Comparison of ENCODE assay signal across 9 mouse cellular contexts in the genomic region with DNA sequence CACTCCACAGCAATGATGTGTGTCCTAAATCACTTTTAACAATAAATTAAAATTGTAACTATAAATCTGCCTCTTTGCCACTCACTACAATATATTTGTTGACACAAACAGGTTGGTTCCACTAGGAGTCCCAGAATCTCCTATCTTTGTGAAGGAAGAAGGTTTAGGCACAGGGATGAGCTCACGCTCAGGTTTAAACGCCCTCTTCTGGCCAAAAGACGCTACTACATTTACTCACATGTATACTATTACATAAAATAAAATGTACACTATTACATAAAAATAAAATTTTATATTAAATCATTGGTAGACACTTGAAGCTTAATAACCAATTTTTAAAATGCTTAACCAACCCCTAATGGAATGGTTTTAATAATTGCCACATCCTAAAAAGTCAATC.
DNase-seq lines count a peak whose midpoint lies in the region; ATAC-seq and TF ChIP-seq lines count a peak whose summit lies in the region.
"Had no signal": no experiment of that assay in that cellular context is flagged by ENCODE, and none has a peak within 500 bp of the region (broad histone marks: within the 10 kb centered on the region; RNA-seq: fewer than 3 reads in every experiment).

No protein-coding gene starts in this region.

- H3K4me3 ChIP-seq in kidney, adult 2 months (ENCODE audit: insufficient read depth, low read depth, low read length): no peak overlapping the region
- H3K4me3 ChIP-seq: stomach, embryonic 15.5 days had no signal

- no peaks in the 10 kb centered on the region for H3K27me3 ChIP-seq in kidney, adult 2 months (replicated peaks; ENCODE audit: control insufficient read depth, insufficient read depth, low read length)
- H3K27me3 ChIP-seq: stomach, embryonic 15.5 days had no signal

- no peaks in the 10 kb centered on the region for H3K36me3 ChIP-seq in kidney, adult 2 months (ENCODE audit: control insufficient read depth, insufficient read depth, low read length)
- H3K36me3 ChIP-seq: stomach, embryonic 15.5 days had no signal

- ATAC-seq in CD4-positive, CD25-positive, alpha-beta regulatory T cell, adult 4 months: peak; percentile 63
- peak; percentile 65 for ATAC-seq in granulocyte monocyte progenitor cell, adult 5-6 weeks (replicated peaks; ENCODE audit: poor library complexity, severe bottlenecking)

- peak; percentile 34; the same call in 1 of the 2 replicates for TF ChIP-seq CTCF in kidney, adult 2 months (conservative IDR thresholded peaks at IDR 0.05; ENCODE audit: insufficient read depth, insufficient read length, low read depth, low read length)

- intact Hi-C loops in heart, postnatal 25 days (cut with DNase I): loop anchor here (2.0 kb wide), 1 partner anchor 133 kb away; no protein-coding TSS in a partner anchor

- no peak for TF ChIP-seq POLR2A in kidney, adult 2 months (IDR thresholded peaks at IDR 0.05; ENCODE audit: low read depth, low read length)

- no peak overlapping the region for H3K27ac ChIP-seq in kidney, adult 2 months (ENCODE audit: insufficient read depth, low read depth, low read length)
- H3K27ac ChIP-seq: stomach, embryonic 15.5 days had no signal

- WGBS in kidney, adult 2 months: 14% methylated on average over 3 of the region's 3 CpGs

- H3K4me1 ChIP-seq in kidney, adult 2 months (ENCODE audit: control insufficient read depth, insufficient read depth, low read length): no peaks in the 10 kb centered on the region
- H3K4me1 ChIP-seq: stomach, embryonic 15.5 days had no signal

- DNase-seq in kidney, adult 2 months: peak; percentile 36
- DNase-seq in kidney, postnatal 4 days: no peak
- peak; percentile 40 for DNase-seq in 416B (ENCODE audit: low read depth)
- DNase-seq in testis, postnatal 14 days (ENCODE audit: low spot score): no peak
- DNase-seq in heart, postnatal 25 days (ENCODE audit: low spot score): no peak
- DNase-seq in frontal cortex, postnatal 14 days (ENCODE audit: low spot score in 2 of 2): no peak

Comparison
In these comparisons a context has a peak if more than half of its experiments do, and no peak if none do; other contexts are left out.
1. DNase-seq: peak in kidney, adult 2 months (single experiment) and 416B (single experiment); none in kidney, postnatal 4 days (0 of 2), testis, postnatal 14 days (single experiment), heart, postnatal 25 days (single experiment) and frontal cortex, postnatal 14 days (0 of 2).